Comparison of ENCODE assay signal across 24 mouse cellular contexts in the genomic region with DNA sequence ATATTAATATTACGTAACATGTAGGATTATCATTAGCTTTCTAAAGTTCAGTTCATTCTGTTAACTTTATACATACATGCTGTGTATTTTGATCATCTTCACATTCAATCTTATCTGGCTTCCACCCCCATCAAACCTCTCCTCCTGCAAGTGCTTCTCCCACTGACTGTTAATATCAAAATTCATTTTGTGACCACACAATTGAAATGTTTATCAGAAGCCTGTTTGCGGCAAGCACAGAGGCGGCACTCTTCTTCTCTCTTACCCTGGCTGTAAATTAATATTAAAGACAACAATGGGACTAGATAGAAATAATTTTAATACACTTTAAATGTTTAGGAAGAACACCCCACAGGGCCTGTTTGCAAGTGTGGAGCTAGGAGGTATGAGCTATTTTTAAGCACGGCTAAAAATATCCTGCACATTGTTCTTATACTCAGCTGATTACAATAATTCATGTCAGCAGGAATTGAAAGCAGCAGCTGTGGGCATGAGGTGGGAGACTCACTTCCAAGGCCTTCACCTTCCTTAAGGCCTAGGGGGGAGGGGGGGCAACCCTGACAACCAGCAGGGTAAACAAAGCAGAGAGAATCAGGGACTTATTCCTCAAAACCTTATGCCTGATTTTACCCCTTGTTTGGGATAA. TPM values are rescaled to one million over a fixed set of nuclear protein-coding genes. Genes with fewer than 3 reads are reported as not detected.
DNase-seq lines count a peak whose midpoint lies in the region; ATAC-seq and TF ChIP-seq lines count a peak whose summit lies in the region.
"Had no signal": no experiment of that assay in that cellular context is flagged by ENCODE, and none has a peak within 500 bp of the region (broad histone marks: within the 10 kb centered on the region; RNA-seq: fewer than 3 reads in every experiment).

No protein-coding gene starts in this region.

- TF ChIP-seq CTCF in hindbrain, postnatal 0 days (IDR thresholded peaks at IDR 0.05; ENCODE audit: low read depth), result no peak

- H3K27me3 ChIP-seq in hindbrain, postnatal 0 days (ENCODE audit: insufficient read depth, low read length), result no peaks in the 10 kb centered on the region
- no peaks in the 10 kb centered on the region for H3K27me3 ChIP-seq in hindbrain, embryonic 12.5 days
- no peaks in the 10 kb centered on the region for H3K27me3 ChIP-seq in myocyte (ENCODE audit: control insufficient read depth, insufficient read depth, insufficient read length)
- H3K27me3 ChIP-seq: embryonic facial prominence, embryonic 13.5 days; hindbrain, embryonic 13.5 days; midbrain, embryonic 12.5 days had no signal

- WGBS in hindbrain, postnatal 0 days, result 83% methylated on average over 4 of the region's 4 CpGs
- WGBS in hindbrain, embryonic 12.5 days, result 90% methylated on average over 4 of the region's 4 CpGs

- DNase-seq in heart, adult 11 months, result peak; percentile 84
- no peak for DNase-seq in heart, adult 8-10 months (ENCODE audit: low spot score)
- DNase-seq in hindbrain, postnatal 0 days (ENCODE audit: low spot score), result peak; percentile 14
- peak; percentile 40 for DNase-seq in brain, adult 2 months (ENCODE audit: low read depth, low spot score)
- no peak for DNase-seq in lung, postnatal 4 days
- DNase-seq: adrenal gland, adult 2 months; cerebellum, adult 9-11 months; kidney, postnatal 36 days; layer of hippocampus, adult 9-11 months; lung, adult 18-20 months; lung, postnatal 14 days; spleen, adult 18-20 months; thymus, postnatal 25 days had no signal

- H3K9ac ChIP-seq in hindbrain, postnatal 0 days (replicated peaks; ENCODE audit: low read length), result no peak overlapping the region
- H3K9ac ChIP-seq in hindbrain, embryonic 12.5 days, result no peak overlapping the region
- H3K9ac ChIP-seq: embryonic facial prominence, embryonic 13.5 days; hindbrain, embryonic 13.5 days; midbrain, embryonic 12.5 days had no signal

- H3K36me3 ChIP-seq in hindbrain, postnatal 0 days (ENCODE audit: insufficient read depth, low read length), result peaks cover 28% of the 10 kb centered on the region
- peaks cover 36% of the 10 kb centered on the region for H3K36me3 ChIP-seq in hindbrain, embryonic 12.5 days
- no peaks in the 10 kb centered on the region for H3K36me3 ChIP-seq in myocyte (ENCODE audit: control insufficient read depth, insufficient read depth)

- H3K4me2 ChIP-seq in hindbrain, postnatal 0 days (ENCODE audit: low read depth, low read length), result no peak overlapping the region
- no peak overlapping the region for H3K4me2 ChIP-seq in hindbrain, embryonic 12.5 days (replicated peaks)
- H3K4me2 ChIP-seq in myocyte (ENCODE audit: low read depth), result no peak overlapping the region
- H3K4me2 ChIP-seq: embryonic facial prominence, embryonic 13.5 days; hindbrain, embryonic 13.5 days; liver, embryonic 11.5 days; midbrain, embryonic 12.5 days had no signal

- no peaks in the 10 kb centered on the region for H3K9me3 ChIP-seq in hindbrain, postnatal 0 days (ENCODE audit: low read length)
- H3K9me3 ChIP-seq in hindbrain, embryonic 12.5 days (replicated peaks), result no peaks in the 10 kb centered on the region
- H3K9me3 ChIP-seq: embryonic facial prominence, embryonic 13.5 days; hindbrain, embryonic 13.5 days; midbrain, embryonic 12.5 days had no signal

- no peak overlapping the region for H3ac ChIP-seq in myocyte (ENCODE audit: control insufficient read depth, insufficient read length)

- no peak for TF ChIP-seq POLR2A in myocyte (IDR thresholded peaks at IDR 0.05; ENCODE audit: insufficient read length, low read depth)

- ATAC-seq in hindbrain, postnatal 0 days, result no peak
- ATAC-seq in hindbrain, embryonic 12.5 days (ENCODE audit: low FRiP score), result no peak
- ATAC-seq: forebrain, embryonic 14.5 days had no signal

- H3K4me1 ChIP-seq in hindbrain, postnatal 0 days (ENCODE audit: insufficient read depth, low read length), result no peaks in the 10 kb centered on the region
- no peaks in the 10 kb centered on the region for H3K4me1 ChIP-seq in hindbrain, embryonic 12.5 days
- H3K4me1 ChIP-seq: embryonic facial prominence, embryonic 13.5 days; hindbrain, embryonic 13.5 days; midbrain, embryonic 12.5 days had no signal

- H3K79me2 ChIP-seq in myocyte (ENCODE audit: control insufficient read depth, insufficient read depth), result no peaks in the 10 kb centered on the region

- H3K27ac ChIP-seq in hindbrain, postnatal 0 days, result no peak overlapping the region
- H3K27ac ChIP-seq in hindbrain, embryonic 12.5 days, result no peak overlapping the region
- H3K27ac ChIP-seq: embryonic facial prominence, embryonic 13.5 days; hindbrain, embryonic 13.5 days; midbrain, embryonic 12.5 days had no signal

- H3K4me3 ChIP-seq in hindbrain, postnatal 0 days (ENCODE audit: low read length), result no peak overlapping the region
- H3K4me3 ChIP-seq in hindbrain, embryonic 12.5 days, result no peak overlapping the region
- no peak overlapping the region for H3K4me3 ChIP-seq in myocyte
- H3K4me3 ChIP-seq: embryonic facial prominence, embryonic 13.5 days; hindbrain, embryonic 13.5 days; midbrain, embryonic 12.5 days had no signal

TF ChIP-seq in myocyte, 11 proteins besides CTCF, POLR2A, EP300 and RAD21:
- TF ChIP-seq TCF12 (IDR thresholded peaks at IDR 0.05; ENCODE audit: insufficient read depth, poor library complexity, severe bottlenecking) (no peak), TCF3 (IDR thresholded peaks at IDR 0.05; ENCODE audit: insufficient read length, low read depth) (no peak), E2F4 (IDR thresholded peaks at IDR 0.05; ENCODE audit: insufficient read depth) (no peak), SRF (IDR thresholded peaks at IDR 0.05; ENCODE audit: control insufficient read depth, insufficient read length, low read depth) (no peak), MYOD1 (IDR thresholded peaks at IDR 0.05; ENCODE audit: control insufficient read depth in 1 of 3, insufficient read length in 2 of 3, low read depth in 2 of 3) (peak in 2 of 3 experiments; percentile 8 to 59)
TF ChIP-seq in myocyte: peak in this region for 1.

RNA-seq across cellular contexts. Expression of a gene that starts 12.7 kb away (rescaled TPM):
- total RNA-seq in heart, adult 8-10 months (2022), result not detected
- 0.10 and 0.18 TPM in 2 replicates for total RNA-seq in hindbrain, postnatal 0 days (2014; rRNA removed)
- 0.38 TPM in 1 of 2 replicates, not detected in the other for polyA plus RNA-seq in hindbrain, postnatal 0 days (2015; fragmentation: Nextera tagmentation; extraction: Ambion mirVana)
- polyA plus RNA-seq in hindbrain, embryonic 12.5 days (2016; fragmentation: Nextera tagmentation; extraction: Ambion mirVana), result 0.50 TPM in 1 of 2 replicates, not detected in the other
- not detected for polyA plus RNA-seq in myocyte (2012; fragmentation: generic; extraction: Trizol)
- polyA plus RNA-seq: embryonic facial prominence, embryonic 13.5 days; forebrain, embryonic 14.5 days; intestine, embryonic 14.5 days; kidney, embryonic 14.5 days; limb, embryonic 11.5 days; midbrain, embryonic 12.5 days; neural tube, embryonic 14.5 days had no signal

RNA-seq across cellular contexts. Expression of a gene that starts 22.2 kb away (rescaled TPM):
- total RNA-seq in heart, adult 8-10 months (2022), result 1,000 to 10,000 TPM; 3,276 to 3,540 (median 3,455) TPM
- 201 and 230 TPM in 2 replicates for total RNA-seq in hindbrain, postnatal 0 days (2014; rRNA removed)
- polyA plus RNA-seq in hindbrain, postnatal 0 days (2015; fragmentation: Nextera tagmentation; extraction: Ambion mirVana), result 663 and 664 TPM in 2 replicates
- polyA plus RNA-seq in hindbrain, embryonic 12.5 days (2016; fragmentation: Nextera tagmentation; extraction: Ambion mirVana), result 385 and 413 TPM in 2 replicates
- 52.1 TPM for polyA plus RNA-seq in myocyte (2012; fragmentation: generic; extraction: Trizol)

Comparison
In these comparisons a context has a peak if more than half of its experiments do, and no peak if none do; other contexts are left out.
1. DNase-seq: peak in heart, adult 11 months (single experiment), hindbrain, postnatal 0 days (single experiment) and brain, adult 2 months (single experiment); none in heart, adult 8-10 months (single experiment) and lung, postnatal 4 days (0 of 2).